Mouse (Mus musculus) embryonic facial prominence, embryonic 10.5 days (tissue): Measurements from ENCODE around the gene Clstn1. TPM values are rescaled to one million over a fixed set of nuclear protein-coding genes. Genes with fewer than 3 reads are reported as not detected.
A peak's percentile ranks its signal among the peaks of the same experiment; 100 is the strongest.

ENCODE experiments used
- DNase-seq: peaks from one replicate; pipeline ENCODE4 v3.0.0-alpha.2; 2017; ENCODE audit warnings: low spot score
- H3K27ac ChIP-seq: fragments of 300-500 bp; sonication (generic); replicated peaks from 2 replicates; pipeline ENCODE4 v1.5.1; 2016; ENCODE audit warnings: mild to moderate bottlenecking
- H3K27me3 ChIP-seq: fragments of 300-500 bp; sonication (generic); replicated peaks from 2 replicates; pipeline ENCODE4 v1.6.1; 2016; ENCODE audit warnings: low read depth, mild to moderate bottlenecking; ENCODE audit not compliant: poor library complexity, severe bottlenecking
- H3K36me3 ChIP-seq: fragments of 300-500 bp; sonication (generic); replicated peaks from 2 replicates; pipeline ENCODE4 v1.6.1; 2016; ENCODE audit warnings: mild to moderate bottlenecking, moderate library complexity
- H3K4me1 ChIP-seq: fragments of 300-500 bp; sonication (generic); 2 replicates; pipeline ENCODE4 v1.6.1; 2016
- H3K4me3 ChIP-seq: fragments of 300-500 bp; sonication (generic); 2 replicates; pipeline ENCODE4 v1.5.1; 2016; ENCODE audit warnings: mild to moderate bottlenecking, moderate library complexity
- H3K9me3 ChIP-seq: fragments of 300-500 bp; sonication (generic); 2 replicates; pipeline ENCODE4 v1.6.1; 2016; ENCODE audit warnings: mild to moderate bottlenecking
- WGBS: fragments of 180-500 bp; shearing (Covaris S2); methylation state at CpG from one replicate; pipeline ENCODE4 v1.1.7; 2016; 5-methylcytosine and 5-hydroxymethylcytosine counted together
- polyA plus RNA-seq: library from polyadenylated mRNA; unstranded; fragments of >200 nt; fragmentation: Nextera tagmentation; extraction: Ambion mirVana; gene quantifications from 2 replicates; pipeline ENCODE4 v1.2.1, GENCODE M21; 2016

The Clstn1 gene
- polyA plus RNA-seq, 1 experiment from 2014 or later = 39.6 TPM

DNA sequence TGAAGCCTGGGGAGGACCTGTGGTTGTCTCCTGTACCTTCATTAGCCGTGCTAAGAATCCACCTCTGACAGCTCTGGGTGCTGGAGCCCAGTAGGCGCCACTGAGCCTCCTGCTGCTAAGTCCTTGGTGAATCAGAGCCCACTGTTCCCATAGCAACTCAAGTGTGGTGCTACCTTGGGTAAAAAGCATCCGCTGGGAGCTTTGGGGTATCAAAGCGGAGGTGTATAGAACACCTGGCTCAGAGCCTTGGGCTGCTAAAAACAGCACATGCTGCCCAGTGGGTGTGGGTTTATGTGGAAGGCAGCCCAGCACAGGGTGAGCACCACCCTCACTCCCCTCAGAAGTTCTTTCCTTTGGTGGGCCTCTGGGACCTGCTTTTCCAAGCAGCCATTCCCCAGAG lies 30.2 kb upstream of the Clstn1 start:
- Histone ChIP-seq H3K4me1 (peaks cover 13% of the 10 kb centered on the region), H3K27ac (no peak overlapping the region), H3K4me3 (no peak overlapping the region), H3K27me3 (no peaks in the 10 kb centered on the region), H3K36me3 (peaks cover 68% of the 10 kb centered on the region), H3K9me3 (no peaks in the 10 kb centered on the region)
- no peak for DNase-seq
- WGBS = 85% methylated on average over 4 of the region's 4 CpGs

DNA sequence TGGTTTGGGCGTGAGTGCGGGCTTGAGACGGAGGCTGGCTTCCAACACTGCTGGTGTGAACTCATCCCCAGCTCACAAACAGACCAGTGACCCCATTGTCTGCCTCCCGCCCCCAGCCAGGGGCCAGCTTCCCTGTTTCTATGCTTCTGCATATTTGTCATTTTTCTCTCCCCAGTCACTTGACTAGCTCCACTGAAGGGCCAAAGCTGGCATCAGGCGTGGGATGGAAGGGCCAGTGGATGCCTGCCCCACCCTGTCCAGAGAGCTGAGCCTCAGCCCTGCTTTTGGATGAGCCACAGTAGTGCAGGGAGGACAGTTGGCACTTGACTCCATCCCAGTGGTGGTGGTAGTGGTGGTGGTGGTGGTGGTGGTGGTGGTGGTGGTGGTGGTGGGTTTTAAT lies 28.4 kb upstream of the Clstn1 start:
- Histone ChIP-seq H3K4me1 (peaks cover 24% of the 10 kb centered on the region), H3K9me3 (no peaks in the 10 kb centered on the region), H3K36me3 (peaks cover 63% of the 10 kb centered on the region), H3K4me3 (no peak overlapping the region), H3K27me3 (no peaks in the 10 kb centered on the region), H3K27ac (0 out of 2 replicates have a peak overlapping the region, but pooled peaks have one; percentile 40)
- DNase-seq = no peak
- 85% methylated on average over 5 of the region's 5 CpGs for WGBS

DNA sequence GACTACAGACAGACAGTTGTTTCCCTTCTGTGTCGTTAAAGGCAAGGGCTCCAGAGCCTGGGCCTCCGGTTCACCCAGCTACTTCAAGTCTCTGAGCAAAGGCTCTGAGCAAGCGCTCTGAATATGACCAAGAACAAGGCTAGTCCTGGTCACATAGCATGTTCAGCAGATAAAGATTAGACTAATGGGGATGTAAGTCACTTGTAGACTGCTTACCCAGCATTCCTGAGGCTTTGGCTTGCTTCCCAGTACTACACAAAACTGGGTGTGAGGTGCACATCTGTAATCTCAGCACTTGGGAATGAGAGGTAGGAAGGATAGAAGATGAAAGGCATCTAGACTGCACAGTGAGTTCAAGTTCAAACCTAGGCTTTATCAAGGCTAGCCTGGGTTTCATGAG lies 27.9 kb upstream of the Clstn1 start:
- H3K4me1 ChIP-seq = peaks cover 29% of the 10 kb centered on the region
- WGBS = 95% methylated on average over 3 of the region's 3 CpGs
- DNase-seq = no peak
- peaks cover 63% of the 10 kb centered on the region for H3K36me3 ChIP-seq
- no peaks in the 10 kb centered on the region for H3K9me3 ChIP-seq
- H3K27ac ChIP-seq = no peak overlapping the region
- H3K4me3 ChIP-seq = no peak overlapping the region
- no peaks in the 10 kb centered on the region for H3K27me3 ChIP-seq

DNA sequence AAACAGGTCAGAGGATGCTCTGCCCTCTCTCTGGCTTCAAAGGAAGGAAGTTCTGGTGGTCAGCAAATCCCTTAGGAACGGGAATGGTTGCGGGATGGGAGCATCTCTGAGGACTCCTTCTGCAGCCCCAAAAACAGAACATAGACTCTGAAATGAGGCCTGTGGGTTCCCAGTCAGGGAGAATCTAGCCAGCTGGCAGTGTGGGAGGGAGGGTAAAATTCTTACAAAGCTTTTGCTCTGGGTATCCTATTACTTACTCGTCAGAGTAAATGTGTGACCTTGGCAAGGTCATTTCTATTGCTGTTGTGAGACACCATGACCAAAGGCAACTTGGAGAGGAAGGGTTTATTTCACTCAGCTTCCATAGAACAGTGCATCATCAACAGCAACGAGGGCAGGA lies 24.9 kb upstream of the Clstn1 start:
- Histone ChIP-seq H3K27me3 (no peaks in the 10 kb centered on the region), H3K36me3 (peaks cover 69% of the 10 kb centered on the region)
- DNase-seq = no peak

DNA sequence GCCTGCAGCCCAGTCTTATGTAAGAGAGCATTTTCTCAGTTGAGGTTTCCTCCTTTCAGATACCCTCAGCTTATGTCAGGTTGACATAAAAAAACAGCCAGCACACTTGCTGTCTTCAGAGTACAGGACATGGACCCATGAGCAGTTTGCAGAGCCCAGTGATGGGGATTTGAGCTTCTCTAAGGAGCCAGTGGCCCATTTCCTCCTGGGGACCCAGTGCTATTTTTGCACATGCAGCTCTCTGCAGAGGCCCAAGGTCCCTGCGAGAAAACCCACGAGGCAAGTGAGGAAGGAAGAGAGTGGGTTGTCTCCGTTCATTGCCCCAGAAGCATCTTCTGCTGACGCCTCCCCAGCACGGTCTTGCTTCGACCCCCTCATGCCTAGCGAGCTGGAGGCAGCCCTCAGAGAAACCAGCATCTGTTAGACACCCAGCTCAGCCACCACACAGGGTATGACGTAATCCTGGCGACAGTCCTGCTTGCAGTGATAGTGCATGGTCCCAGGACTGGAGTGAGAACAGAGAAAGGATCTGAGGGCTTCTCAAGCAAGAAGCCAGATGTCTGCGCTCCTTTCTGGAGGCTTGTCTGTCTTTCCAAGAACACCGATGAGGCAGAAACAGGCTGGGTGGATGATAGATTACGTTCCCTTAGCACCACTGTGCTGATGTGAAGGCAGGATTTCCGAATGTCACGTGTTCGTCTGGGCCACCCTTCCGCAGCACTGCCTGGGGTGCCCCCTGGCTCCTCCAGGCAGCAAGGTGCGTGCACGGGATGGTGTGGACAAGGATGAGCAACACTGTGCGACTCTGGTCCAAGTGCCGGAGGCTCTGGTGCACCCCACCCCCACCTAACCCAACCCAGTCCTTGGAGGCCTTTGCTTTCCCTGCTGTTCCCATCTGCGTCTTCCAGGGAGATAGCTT lies 24.0 kb upstream of the Clstn1 start:
- 67% methylated on average over 21 of the region's 21 CpGs for WGBS
- Histone ChIP-seq H3K9me3 (no peaks in the 10 kb centered on the region), H3K27me3 (no peaks in the 10 kb centered on the region), H3K4me1 (peaks cover 40% of the 10 kb centered on the region), H3K4me3 (0 out of 2 replicates have a peak overlapping the region, but pooled peaks have one; percentile 16), H3K36me3 (peaks cover 68% of the 10 kb centered on the region), H3K27ac (peak overlapping the region; percentile 78)
- no peak for DNase-seq

More for the DNA sequence above, 24.9 kb upstream of the Clstn1 start:
- Histone ChIP-seq H3K27ac (no peak overlapping the region), H3K4me1 (peaks cover 34% of the 10 kb centered on the region), H3K9me3 (no peaks in the 10 kb centered on the region), H3K4me3 (no peak overlapping the region)
- WGBS = 87% methylated on average over 4 of the region's 4 CpGs

DNA sequence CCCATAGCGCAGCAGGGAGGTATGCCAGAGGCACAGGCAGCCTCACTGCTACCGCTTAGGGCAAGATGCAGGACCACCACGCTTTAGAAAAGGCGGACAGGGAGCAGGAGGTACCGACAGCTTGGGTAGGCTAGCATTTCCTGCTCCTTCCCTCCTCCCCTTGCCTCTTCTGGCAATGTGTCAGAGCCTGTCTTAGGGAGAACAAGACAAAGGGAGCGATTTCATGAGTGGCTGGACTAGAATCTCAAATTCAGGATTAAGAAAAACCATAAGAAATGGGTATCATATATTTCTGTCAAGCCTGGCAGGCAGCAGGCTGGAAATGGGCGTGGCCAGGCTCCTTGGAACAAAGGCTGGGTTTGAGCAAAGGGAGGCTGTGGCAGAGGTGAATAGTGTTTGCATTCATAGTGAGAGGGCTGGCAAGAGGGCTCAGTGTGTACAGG lies 23.3 kb upstream of the Clstn1 start:
- peak overlapping the region; percentile 78 for H3K27ac ChIP-seq
- H3K4me1 ChIP-seq = peaks cover 45% of the 10 kb centered on the region
- H3K27me3 ChIP-seq = no peaks in the 10 kb centered on the region
- peaks cover 61% of the 10 kb centered on the region for H3K36me3 ChIP-seq
- 36% methylated on average over 7 of the region's 7 CpGs for WGBS
- H3K4me3 ChIP-seq = 0 out of 2 replicates have a peak overlapping the region, but pooled peaks have one; percentile 16
- H3K9me3 ChIP-seq = no peaks in the 10 kb centered on the region
- DNase-seq = no peak

DNA sequence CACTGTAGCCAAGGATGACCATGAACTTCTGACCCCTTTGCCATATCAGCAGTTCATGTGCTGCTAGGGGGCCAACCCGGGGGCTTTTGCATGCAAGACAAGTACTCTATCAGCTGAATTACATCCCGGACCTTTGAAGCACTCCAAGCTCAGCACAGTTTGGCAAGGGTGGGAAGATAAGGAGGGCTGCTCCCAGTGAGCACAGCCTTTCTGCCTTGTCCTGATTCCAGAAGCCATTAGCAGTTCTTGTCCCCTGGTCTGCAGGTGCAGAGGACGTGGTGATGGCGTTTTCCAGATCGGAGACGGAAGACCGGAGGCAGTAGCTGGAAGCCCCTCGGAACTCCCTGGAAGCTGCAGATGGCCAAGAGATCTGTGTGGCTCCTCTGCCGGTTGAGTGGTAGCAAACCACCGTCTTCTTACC lies 22.3 kb upstream of the Clstn1 start:
- Histone ChIP-seq H3K4me3 (no peak overlapping the region), H3K9me3 (no peaks in the 10 kb centered on the region), H3K36me3 (peaks cover 51% of the 10 kb centered on the region), H3K4me1 (peaks cover 55% of the 10 kb centered on the region), H3K27ac (no peak overlapping the region), H3K27me3 (no peaks in the 10 kb centered on the region)
- WGBS = 85% methylated on average over 10 of the region's 10 CpGs
- DNase-seq = no peak

DNA sequence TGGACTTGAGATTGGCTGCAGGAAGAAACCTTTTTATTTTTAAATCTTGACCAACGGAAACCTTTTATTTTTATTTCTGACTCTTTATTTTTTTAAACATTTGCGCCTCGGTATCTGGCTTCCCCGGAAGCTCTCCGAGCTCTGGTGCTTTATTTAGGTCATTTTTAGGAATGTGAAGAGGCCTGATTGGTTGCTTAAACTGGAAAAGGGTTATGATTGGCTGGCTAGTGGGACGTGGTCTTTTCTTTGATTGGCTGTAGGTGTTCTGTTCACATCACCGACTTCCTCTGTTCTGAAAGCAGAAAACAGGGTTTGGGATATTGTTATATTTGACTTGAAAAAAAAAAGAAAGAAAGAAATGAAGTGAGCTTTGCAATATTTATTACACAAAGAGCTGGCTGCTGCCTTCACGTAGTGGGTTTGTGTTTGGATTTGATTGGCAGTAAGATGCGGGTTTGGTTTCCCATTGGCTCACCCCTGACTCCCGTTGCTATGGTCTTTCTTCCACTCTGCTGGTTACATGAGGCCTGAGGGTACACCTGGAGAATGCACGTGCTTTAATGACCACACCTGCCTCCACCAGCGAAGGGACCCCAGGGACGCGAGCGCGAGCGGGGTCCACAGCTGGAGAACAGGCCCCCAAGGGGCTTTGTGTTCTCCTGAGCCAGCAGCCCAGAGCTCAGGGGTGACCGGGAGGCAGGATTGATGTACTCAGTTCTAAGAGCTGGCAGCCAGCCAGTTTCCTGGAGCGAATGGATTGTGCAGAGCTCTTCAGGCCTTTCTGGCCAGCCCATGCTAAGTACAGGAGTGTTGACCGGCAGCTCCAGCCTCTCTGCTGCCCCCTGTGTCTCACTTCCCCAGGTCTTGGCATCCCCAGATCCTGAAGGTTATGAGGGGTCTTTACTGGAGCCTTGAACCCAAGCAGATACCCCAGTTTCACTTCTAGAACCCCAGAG lies 21.5 kb upstream of the Clstn1 start:
- H3K4me3 ChIP-seq = no peak overlapping the region
- peak; percentile 32 for DNase-seq
- H3K36me3 ChIP-seq = peaks cover 43% of the 10 kb centered on the region
- no peaks in the 10 kb centered on the region for H3K9me3 ChIP-seq
- no peak overlapping the region for H3K27ac ChIP-seq
- WGBS = 74% methylated on average over 20 of the region's 20 CpGs
- peaks cover 1% of the 10 kb centered on the region; the same call in 1 of the 2 replicates for H3K27me3 ChIP-seq
- H3K4me1 ChIP-seq = peaks cover 62% of the 10 kb centered on the region

DNA sequence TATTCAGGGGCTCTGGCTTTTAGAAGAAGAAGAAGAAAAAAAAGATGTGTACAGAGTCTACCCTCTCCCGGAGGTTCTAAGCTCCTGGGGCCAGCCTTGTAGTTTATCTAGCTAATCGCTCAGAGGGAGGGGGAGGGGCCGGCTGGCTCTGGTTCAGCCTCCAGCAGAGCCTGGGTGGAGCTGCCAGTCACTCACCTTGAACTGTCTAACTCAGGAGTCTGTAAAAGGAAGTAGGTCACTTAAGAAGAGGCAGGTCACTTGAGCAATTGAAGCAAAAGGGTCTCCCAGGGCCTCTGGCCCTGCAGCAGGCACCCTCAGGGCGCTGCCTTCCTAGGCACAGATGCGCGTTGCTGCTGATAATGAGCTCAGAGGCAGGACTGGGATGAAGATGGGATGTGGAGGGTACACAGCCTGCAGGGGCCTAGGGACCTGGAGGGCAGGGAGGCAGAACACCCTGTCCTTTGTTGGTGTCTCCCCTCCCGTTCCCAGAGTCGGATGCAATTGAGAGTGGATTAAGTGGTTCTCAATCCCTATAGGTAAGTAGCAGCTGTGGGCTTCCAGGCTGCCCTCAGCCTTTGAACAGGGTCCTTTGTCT lies 18.7 kb upstream of the Clstn1 start:
- Histone ChIP-seq H3K36me3 (peaks cover 27% of the 10 kb centered on the region), H3K4me3 (no peak overlapping the region), H3K4me1 (peaks cover 80% of the 10 kb centered on the region), H3K27ac (peak overlapping the region; percentile 63), H3K9me3 (no peaks in the 10 kb centered on the region), H3K27me3 (peaks cover 16% of the 10 kb centered on the region)
- whole genome bisulfite sequencing = 12% methylated on average over 8 of the region's 8 CpGs
- DNase-seq = peak; percentile 60

DNA sequence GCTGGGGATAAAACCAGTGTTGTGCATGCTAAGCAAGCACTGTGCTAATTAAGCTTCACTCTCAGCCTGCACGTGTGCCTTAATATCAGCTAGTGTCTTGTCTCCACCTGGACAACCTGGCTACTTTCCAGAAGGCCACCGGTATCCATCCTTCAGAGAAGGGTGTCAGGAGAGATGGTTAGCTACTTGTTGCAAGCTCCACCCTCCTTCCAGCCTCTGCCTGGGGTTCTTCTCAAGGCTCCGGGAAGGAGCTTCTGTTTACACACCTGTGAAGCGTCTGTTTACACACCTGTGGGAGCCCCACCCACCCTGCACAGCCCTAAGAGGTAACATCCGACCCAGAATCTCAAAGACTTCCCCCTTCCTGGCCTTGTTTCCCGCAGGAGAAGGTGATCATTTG lies 17.6 kb upstream of the Clstn1 start:
- no peak overlapping the region for H3K4me3 ChIP-seq
- H3K4me1 ChIP-seq = peaks cover 78% of the 10 kb centered on the region
- H3K9me3 ChIP-seq = no peaks in the 10 kb centered on the region
- WGBS = 50% methylated on average over 6 of the region's 6 CpGs
- DNase-seq = no peak
- no peak overlapping the region for H3K27ac ChIP-seq
- H3K27me3 ChIP-seq = peaks cover 27% of the 10 kb centered on the region
- peaks cover 27% of the 10 kb centered on the region for H3K36me3 ChIP-seq

DNA sequence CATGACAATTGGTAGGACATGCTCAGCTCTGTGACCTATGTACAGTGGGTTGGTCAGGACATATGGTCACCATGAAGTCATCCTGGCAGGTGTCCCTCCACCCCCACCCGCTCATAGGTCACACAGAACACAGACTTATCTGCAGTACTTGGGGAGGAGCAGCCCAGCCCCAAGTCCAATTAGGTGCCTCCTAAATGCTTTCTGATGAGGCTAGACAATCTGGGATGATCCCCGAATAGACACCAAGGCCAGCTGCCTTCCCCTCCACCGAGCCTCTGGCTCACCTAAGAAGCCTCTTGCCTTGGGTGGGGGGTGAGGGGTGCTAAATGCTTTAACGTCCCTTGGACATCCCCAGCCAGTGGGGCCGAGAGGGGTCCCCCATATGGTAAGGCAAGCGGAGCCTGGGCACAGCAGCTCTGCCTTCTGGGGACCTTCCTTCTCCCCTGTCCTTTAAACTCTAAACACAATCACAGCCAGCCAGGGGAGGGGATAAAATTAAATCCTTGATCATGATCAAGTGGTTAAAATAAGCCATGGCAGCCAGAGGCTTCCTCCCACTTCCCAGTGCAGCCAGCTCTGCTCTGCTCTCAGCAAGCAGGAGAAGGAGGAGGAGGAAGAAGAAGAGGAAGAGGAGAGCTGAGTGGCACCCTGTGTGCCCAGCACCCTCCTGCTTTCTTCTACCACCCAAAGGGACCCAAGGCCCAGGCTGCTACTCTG lies 16.3 kb upstream of the Clstn1 start:
- Histone ChIP-seq H3K4me1 (peaks cover 71% of the 10 kb centered on the region), H3K36me3 (peaks cover 20% of the 10 kb centered on the region), H3K27me3 (peaks cover 28% of the 10 kb centered on the region), H3K27ac (peak overlapping the region; percentile 30; the same call in 1 of the 2 replicates), H3K9me3 (no peaks in the 10 kb centered on the region), H3K4me3 (no peak overlapping the region)
- DNase-seq = no peak
- WGBS = 84% methylated on average over 6 of the region's 6 CpGs
